ENCODE assay signal across 10 mouse cellular contexts in the genomic region with DNA sequence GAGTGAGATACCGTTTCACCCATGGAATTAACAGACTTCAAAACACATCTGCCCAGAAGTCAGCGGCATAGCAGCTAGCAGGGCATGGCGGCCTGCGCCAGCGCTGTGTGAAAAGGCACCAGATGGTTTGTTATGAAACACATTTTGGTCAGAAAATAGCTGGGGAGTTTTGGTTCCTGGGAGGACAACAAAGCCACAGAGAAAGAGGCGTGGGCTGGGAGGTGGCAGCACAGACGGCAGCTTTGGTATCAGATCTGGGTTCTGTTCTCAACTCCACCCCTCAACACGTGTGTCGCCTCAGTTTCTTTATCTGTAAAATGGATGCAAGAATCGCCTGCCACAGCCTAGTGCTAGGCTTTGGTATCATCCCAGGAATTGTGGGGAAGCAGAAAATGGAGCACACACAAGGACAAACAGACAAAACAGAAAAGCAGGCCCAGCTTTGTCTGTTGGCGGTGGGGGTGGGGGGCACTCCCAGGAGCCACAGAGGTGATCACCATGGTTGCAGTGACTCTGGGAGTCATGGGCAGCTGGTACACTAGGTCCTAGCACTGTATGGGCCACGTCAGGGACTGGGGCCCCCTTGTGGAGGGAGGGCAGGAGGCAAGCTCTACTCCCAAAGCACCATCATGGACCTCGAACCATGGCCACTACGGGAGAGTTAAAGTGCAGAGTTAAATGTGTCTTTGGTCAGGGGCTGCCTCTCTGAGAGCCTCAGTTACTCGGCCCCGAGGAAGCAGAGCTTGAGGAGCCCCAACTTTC. TPM values are rescaled to one million over a fixed set of nuclear protein-coding genes. Genes with fewer than 3 reads are reported as not detected.
DNase-seq lines count a peak whose midpoint lies in the region; ATAC-seq and TF ChIP-seq lines count a peak whose summit lies in the region.
"Had no signal": no experiment of that assay in that cellular context is flagged by ENCODE, and none has a peak within 500 bp of the region (broad histone marks: within the 10 kb centered on the region; RNA-seq: fewer than 3 reads in every experiment).

No protein-coding gene starts in this region.

- H3K36me3 ChIP-seq in heart, adult 2 months (ENCODE audit: control insufficient read depth, insufficient read depth, low read length), result no peaks in the 10 kb centered on the region
- peaks cover 0 to 30% of the 10 kb centered on the region in 2 experiments for H3K36me3 ChIP-seq in CH12.LX (replicated peaks in 1 of 2; ENCODE audit: control insufficient read depth in 1 of 2, insufficient read depth in 1 of 2, low read length in 1 of 2)

- in situ Hi-C loops in CH12.LX (cut with MboI; ENCODE audit: low pct_ligation_motif_present, low pct_unique_long_range_greater_than_20kb, low sequenced_read_pairs), result no loop called here

- H3K9ac ChIP-seq in heart, adult 2 months (ENCODE audit: low read depth, low read length), result no peak overlapping the region
- H3K9ac ChIP-seq in CH12.LX (ENCODE audit: insufficient read depth, low read depth), result no peak overlapping the region
- H3K9ac ChIP-seq: limb, embryonic 13.5 days had no signal

- H3K4me2 ChIP-seq in CH12.LX (ENCODE audit: insufficient read depth, low read depth, poor library complexity, severe bottlenecking), result no peak overlapping the region
- H3K4me2 ChIP-seq: limb, embryonic 13.5 days had no signal

- TF ChIP-seq EP300 in heart, adult 2 months (IDR thresholded peaks at IDR 0.05; ENCODE audit: insufficient read depth, low read depth, low read length), result no peak
- TF ChIP-seq EP300 in CH12.LX (IDR thresholded peaks at IDR 0.05; ENCODE audit: low read length), result peak; percentile 57

- intact Hi-C loops in heart, adult 2 months (cut with DNase I), result no loop called here
- intact Hi-C loops in left cerebral cortex, postnatal 14 days (cut with DNase I), result no loop called here

- no peaks in the 10 kb centered on the region for H3K9me3 ChIP-seq in CH12.LX (replicated peaks; ENCODE audit: low read length)
- H3K9me3 ChIP-seq: limb, embryonic 13.5 days had no signal

- dilution Hi-C loops in CH12.LX (cut with MboI; ENCODE audit: extremely low pct_ligation_motif_present, extremely low pct_unique_long_range_greater_than_20kb, low sequenced_read_pairs), result no loop called here

- TF ChIP-seq CTCF in heart, adult 2 months (IDR thresholded peaks at IDR 0.05), result peak; percentile 53
- TF ChIP-seq CTCF in CH12.LX (conservative IDR thresholded peaks at IDR 0.05 in 1 of 2, IDR thresholded peaks at IDR 0.05 in 1 of 2; ENCODE audit: low read depth in 2 of 2, low read length in 2 of 2), result peak in 1 of 2 experiments; percentile 51; a peak in 2 of 4 replicates

- no peak; the same call in 1 of the 2 replicates for TF ChIP-seq RAD21 in CH12.LX (IDR thresholded peaks at IDR 0.05; ENCODE audit: low read depth, low read length)

- no peak for DNase-seq in heart, adult 2 months
- no peak for DNase-seq in heart, adult 11 months
- peak; percentile 31 for DNase-seq in CH12.LX (ENCODE audit: extremely low read depth)
- DNase-seq in cerebellum, postnatal 36 days, result peak; percentile 36 to 50
- DNase-seq in left cerebral cortex, postnatal 14 days (ENCODE audit: low spot score in 2 of 2), result peak; percentile 64 to 76
- no peak for DNase-seq in embryo, embryonic 10.5 days (ENCODE audit: low spot score)
- no peak for DNase-seq in spleen, postnatal 14 days (ENCODE audit: low spot score in 2 of 2)

- no peaks in the 10 kb centered on the region for H3K27me3 ChIP-seq in heart, adult 2 months (ENCODE audit: control insufficient read depth, insufficient read depth, low read length)
- no peaks in the 10 kb centered on the region for H3K27me3 ChIP-seq in CH12.LX (replicated peaks)
- H3K27me3 ChIP-seq: limb, embryonic 13.5 days; Patski had no signal

- ATAC-seq in megakaryocyte-erythroid progenitor cell, adult 5-6 weeks (replicated peaks; ENCODE audit: low FRiP score, low TSS enrichment, poor library complexity, severe bottlenecking), result no peak
- ATAC-seq: Patski had no signal

- TF ChIP-seq POLR2A in heart, adult 2 months (IDR thresholded peaks at IDR 0.05; ENCODE audit: insufficient read depth, low read depth, low read length), result no peak
- TF ChIP-seq POLR2A in CH12.LX (IDR thresholded peaks at IDR 0.05; ENCODE audit: low read depth, low read length), result no peak

- H3K27ac ChIP-seq in heart, adult 2 months, result no peak overlapping the region
- no peak overlapping the region for H3K27ac ChIP-seq in CH12.LX (ENCODE audit: insufficient read depth, low read depth)

- H3K4me3 ChIP-seq in heart, adult 2 months, result no peak overlapping the region
- no peak overlapping the region for H3K4me3 ChIP-seq in CH12.LX (replicated peaks in 1 of 3; ENCODE audit: low read depth in 2 of 3, low read length in 2 of 3, poor library complexity in 1 of 3)
- H3K4me3 ChIP-seq: limb, embryonic 13.5 days had no signal

- WGBS in heart, adult 2 months, result 87% methylated on average over 16 of the region's 16 CpGs

- H3K79me2 ChIP-seq in heart, adult 2 months (replicated peaks; ENCODE audit: control insufficient read depth, insufficient read depth, low read length), result no peaks in the 10 kb centered on the region
- no peaks in the 10 kb centered on the region for H3K79me2 ChIP-seq in CH12.LX (replicated peaks; ENCODE audit: control insufficient read depth, extremely low read depth, insufficient read depth, poor library complexity, severe bottlenecking)

- H3K4me1 ChIP-seq in heart, adult 2 months (ENCODE audit: control insufficient read depth, insufficient read depth, low read length), result no peaks in the 10 kb centered on the region
- H3K4me1 ChIP-seq in CH12.LX (ENCODE audit: control insufficient read depth in 1 of 2, insufficient read depth in 2 of 2), result peaks cover 2 to 15% of the 10 kb centered on the region in 2 experiments; a peak in 3 of 4 replicates

TF ChIP-seq in CH12.LX, 34 proteins besides CTCF, POLR2A, EP300 and RAD21:
- peak; percentile 38; the same call in 1 of the 2 replicates for TF ChIP-seq TCF12 (IDR thresholded peaks at IDR 0.05; ENCODE audit: low read depth, low read length)
- TF ChIP-seq MEF2A (IDR thresholded peaks at IDR 0.05; ENCODE audit: borderline replicate concordance, low read depth, low read length), result 0 out of 2 replicates have a peak, but pooled peaks have one; percentile 19
- 0 out of 2 replicates have a peak, but pooled peaks have one; percentile 48 for TF ChIP-seq MYC (IDR thresholded peaks at IDR 0.05; ENCODE audit: low read depth, low read length)
- no peak for TF ChIP-seq JUND (conservative IDR thresholded peaks at IDR 0.05; ENCODE audit: low read depth, low read length)
- TF ChIP-seq IRF4 (IDR thresholded peaks at IDR 0.05; ENCODE audit: low read depth, low read length), result peak; percentile 54
- TF ChIP-seq NRF1 (IDR thresholded peaks at IDR 0.05; ENCODE audit: low read depth, low read length), result 0 out of 2 replicates have a peak, but pooled peaks have one; percentile 34
- TF ChIP-seq BHLHE40 (IDR thresholded peaks at IDR 0.05; ENCODE audit: low read depth, low read length), result peak; percentile 53
- TF ChIP-seq ZC3H11A (IDR thresholded peaks at IDR 0.05; ENCODE audit: low read depth, low read length), result no peak
- no peak for TF ChIP-seq HCFC1 (IDR thresholded peaks at IDR 0.05; ENCODE audit: low read depth, low read length)
- peak; percentile 60; the same call in 1 of the 2 replicates for TF ChIP-seq SIN3A (IDR thresholded peaks at IDR 0.05; ENCODE audit: low read length)

RNA-seq across cellular contexts. Expression of gene Ldlrap1, which starts 21.7 kb away (rescaled TPM):
- total RNA-seq in heart, adult 2 months (2021), result 10 to 100 TPM; 11.5 to 12.6 TPM
- 12.4 and 14.1 TPM in 2 replicates for polyA plus RNA-seq in heart, adult 2 months (2012; rRNA removed)
- total RNA-seq in CH12.LX (2012; rRNA removed), result 2.2 and 2.4 TPM in 2 replicates
- total RNA-seq in CH12.LX (2014; rRNA removed), result 1.1 and 1.4 TPM in 2 replicates
- 2.2 and 3.7 TPM in 2 replicates for polyA plus RNA-seq in CH12.LX (2012; ENCODE audit: insufficient read length, low read depth)
- total RNA-seq in left cerebral cortex, postnatal 14 days (2021), result 1 to 10 TPM; 3.5 to 4.7 TPM
- total RNA-seq in megakaryocyte-erythroid progenitor cell, adult 5-6 weeks (2014; fragmentation: Nextera tagmentation), result 28.5 and 34.9 TPM in 2 replicates
- total RNA-seq in megakaryocyte-erythroid progenitor cell, adult 5-6 weeks (2017), result 8.5 and 9.6 TPM in 2 replicates

RNA-seq across cellular contexts. Expression of gene Man1c1, which starts 42.0 kb away (rescaled TPM):
- total RNA-seq in heart, adult 2 months (2021), result 10 to 100 TPM; 24.8 to 28.4 TPM
- polyA plus RNA-seq in heart, adult 2 months (2012; rRNA removed), result 14.1 and 17.6 TPM in 2 replicates
- total RNA-seq in CH12.LX (2012; rRNA removed) (0.04 TPM in 2 replicates), CH12.LX (2014; rRNA removed) (0.09 and 0.20 TPM in 2 replicates)
- polyA plus RNA-seq in CH12.LX (2012; ENCODE audit: insufficient read length, low read depth), result 0.42 and 0.44 TPM in 2 replicates
- 10 to 100 TPM; 33.7 to 38.0 TPM for total RNA-seq in left cerebral cortex, postnatal 14 days (2021)
- total RNA-seq in megakaryocyte-erythroid progenitor cell, adult 5-6 weeks (2014; fragmentation: Nextera tagmentation), result 0.49 and 0.59 TPM in 2 replicates
- total RNA-seq in megakaryocyte-erythroid progenitor cell, adult 5-6 weeks (2017), result 0.53 TPM in 1 of 2 replicates, not detected in the other

Comparison
In these comparisons a context has a peak if more than half of its experiments do, and no peak if none do; other contexts are left out.
1. DNase-seq: peak in CH12.LX (single experiment), cerebellum, postnatal 36 days (2 of 2) and left cerebral cortex, postnatal 14 days (2 of 2); none in heart, adult 2 months (0 of 2), heart, adult 11 months (single experiment), embryo, embryonic 10.5 days (single experiment) and spleen, postnatal 14 days (0 of 2).
2. RNA of gene Man1c1, which starts 42.0 kb away (total RNA-seq): 33.7 to 38.0 TPM in left cerebral cortex, postnatal 14 days and 24.8 to 28.4 TPM in heart, adult 2 months; 0.49 to 0.59 TPM in megakaryocyte-erythroid progenitor cell, adult 5-6 weeks and 0.04 to 0.20 TPM in CH12.LX; every median in the first group is over 10 times any median in the second.